Mouse (Mus musculus) frontal cortex, postnatal 25 days (tissue): ENCODE data around the gene Utp15.

Experiments used
- DNase-seq, 2 experiments: peaks; one replicate each; pipeline ENCODE4 v3.0.0; 2022; ENCODE audit warnings: low spot score in 2 of 2

Utp15 gene

DNA sequence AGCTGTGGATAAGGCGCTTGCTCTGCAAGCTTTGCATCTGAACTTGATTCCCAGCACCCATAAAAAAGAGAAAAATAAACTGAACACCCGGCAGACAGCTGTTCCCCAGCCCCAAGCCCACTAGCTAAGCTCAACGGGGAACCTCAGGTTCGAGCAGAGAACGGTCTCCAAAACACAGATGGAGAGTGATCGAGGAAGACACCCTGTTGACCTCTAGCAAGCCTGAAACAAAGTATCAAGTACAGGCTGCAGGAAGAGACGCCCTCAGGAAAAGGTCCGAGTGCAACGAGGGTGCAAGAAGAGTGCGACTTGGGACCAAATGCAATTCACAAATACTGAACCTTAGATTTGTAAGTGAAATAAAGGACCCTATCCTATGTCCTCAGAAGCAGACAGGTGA, 13.2 kb downstream of the Utp15 start:
- no peak for DNase-seq

DNA sequence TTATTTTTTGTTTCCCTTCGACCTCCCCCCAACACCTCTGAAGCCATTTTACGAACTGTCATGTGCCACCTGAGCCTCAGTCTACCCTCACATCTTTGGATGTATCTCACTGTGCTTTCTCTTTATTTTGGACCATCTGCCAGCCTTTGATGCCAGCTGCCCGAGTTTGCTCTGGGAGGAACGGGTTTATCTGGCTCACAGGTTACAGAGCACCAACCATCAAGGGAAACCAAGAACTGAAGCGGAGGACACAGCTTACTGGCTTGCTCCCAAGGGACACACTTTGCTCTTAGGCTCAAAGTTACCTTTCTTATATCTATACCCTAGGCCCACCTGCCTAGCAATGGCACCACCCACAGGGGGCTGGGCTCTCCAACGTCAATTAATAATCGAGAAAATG, 17.5 kb downstream of the Utp15 start:
- no peak for DNase-seq

DNA sequence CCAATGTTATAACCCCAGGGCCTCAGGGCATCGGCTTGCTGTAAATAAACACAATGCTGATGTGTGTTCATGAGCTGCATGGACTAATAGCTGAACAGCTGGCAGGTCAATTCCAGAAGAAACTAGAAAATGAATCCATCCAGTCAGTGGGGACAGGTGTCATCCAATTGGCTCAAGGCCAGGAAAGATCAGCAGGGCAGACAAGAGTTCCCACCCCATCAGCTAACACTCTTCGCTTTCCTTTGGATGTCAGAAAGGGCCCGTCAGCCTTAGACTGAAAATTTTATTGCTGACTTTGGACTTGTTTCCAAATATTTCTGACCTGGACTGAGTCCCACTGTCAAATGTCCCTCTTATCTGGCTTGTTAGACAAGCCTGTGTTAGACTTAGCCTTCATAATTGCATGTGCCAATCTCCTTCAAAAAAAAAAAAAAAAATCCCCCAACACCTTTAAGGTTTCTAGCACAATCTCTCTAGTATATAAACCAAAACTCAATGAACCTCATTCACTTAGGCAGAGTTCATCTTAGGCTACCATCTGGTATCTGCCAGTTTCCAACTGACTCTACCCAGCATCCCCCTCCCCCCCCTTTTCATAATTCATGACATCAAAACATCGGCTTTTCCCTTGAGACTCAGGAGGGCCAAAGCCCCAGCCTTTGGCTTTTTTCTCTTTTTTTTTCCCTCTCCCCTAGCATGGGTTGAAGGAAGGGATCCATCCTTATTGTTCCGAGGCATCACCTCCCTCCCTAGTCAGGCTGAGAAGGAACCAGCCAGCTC, 18.1 kb downstream of the Utp15 start:
- no peak for DNase-seq

DNA sequence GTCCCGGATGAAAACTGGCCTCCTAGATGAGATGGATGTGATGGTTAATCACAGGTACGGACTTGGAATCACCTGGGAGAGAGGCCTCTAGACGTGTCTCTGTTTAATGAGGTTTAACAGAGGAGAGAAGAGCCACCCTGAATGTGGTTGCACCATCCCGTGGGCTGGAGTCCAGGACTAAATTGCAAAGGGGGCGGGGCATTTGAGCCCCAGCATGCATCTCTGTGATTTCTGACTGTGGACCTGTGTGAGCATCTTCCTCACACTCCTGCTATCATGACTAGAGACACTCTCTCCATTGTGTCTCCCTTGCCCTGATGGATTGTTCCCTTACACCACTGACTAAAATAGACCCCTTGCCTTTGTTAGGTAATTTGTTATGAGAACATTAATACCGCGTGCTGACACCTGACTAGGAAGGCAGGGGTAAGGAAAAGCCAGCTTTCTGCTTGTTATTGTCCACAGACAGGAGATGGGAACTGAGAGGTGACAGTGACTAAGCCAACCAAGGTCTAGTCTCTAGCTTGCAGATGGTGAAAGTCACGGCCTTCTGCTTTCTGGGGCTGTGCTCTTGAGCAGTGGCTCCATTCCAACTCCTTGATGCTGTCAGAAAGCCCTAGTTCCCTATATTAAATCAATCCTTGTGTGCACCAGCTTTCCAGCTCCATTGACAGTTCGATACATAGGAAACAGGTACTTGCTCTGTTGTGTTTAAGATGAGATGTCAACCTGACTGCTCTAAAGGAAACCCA, 21.1 kb downstream of the Utp15 start:
- no peak for DNase-seq

DNA sequence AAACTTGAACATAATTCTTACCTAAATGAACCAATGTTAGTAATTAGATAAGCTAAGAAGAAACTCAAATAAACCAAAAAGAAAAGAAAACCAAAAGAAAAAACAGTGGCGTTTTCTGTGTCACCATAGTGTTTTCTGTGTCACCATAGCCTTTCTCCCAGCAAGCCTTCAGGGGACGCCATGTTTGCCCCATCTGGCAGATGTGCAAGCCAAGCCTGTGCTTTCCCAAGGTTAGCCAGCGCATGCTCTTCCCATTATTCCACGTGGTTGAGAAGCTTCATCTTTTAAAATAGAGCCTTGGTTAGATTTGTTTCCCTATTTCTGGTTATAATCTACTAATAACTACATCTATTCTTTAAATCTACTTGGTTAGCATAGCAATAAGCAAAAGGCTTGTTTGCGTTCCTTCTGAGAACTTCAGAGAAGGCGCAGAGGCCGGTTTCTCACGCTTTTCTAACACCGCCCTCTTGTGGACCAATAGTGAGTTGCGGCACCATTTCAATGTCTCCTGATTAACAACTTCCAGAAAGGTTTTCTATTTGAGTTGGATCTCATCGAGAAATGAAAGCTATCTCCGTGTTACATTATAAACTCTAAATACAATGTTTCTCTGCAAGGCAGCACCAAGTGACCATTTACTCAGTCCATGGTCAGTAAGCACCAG, 22.7 kb downstream of the Utp15 start:
- DNase-seq: peak; percentile 76 to 81

DNA sequence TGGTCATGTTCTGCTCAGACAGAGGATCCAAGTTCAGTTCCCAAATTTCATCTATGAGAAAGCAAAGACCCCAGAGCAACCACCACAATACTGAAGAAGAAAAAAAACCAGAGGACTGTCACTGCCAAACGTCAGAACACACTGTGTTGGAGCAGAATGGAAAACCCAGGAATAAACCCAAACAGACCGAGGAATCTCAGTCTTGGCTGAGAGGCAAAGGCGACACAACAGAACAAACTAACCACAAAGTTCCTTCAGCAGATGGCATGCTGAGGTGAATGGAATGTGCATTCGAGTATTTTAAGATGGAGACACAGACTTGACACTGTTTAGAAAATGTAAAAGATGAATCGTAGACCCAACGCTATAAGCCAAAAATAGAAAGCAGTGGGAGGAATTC, 27.4 kb downstream of the Utp15 start:
- no peak for DNase-seq

DNA sequence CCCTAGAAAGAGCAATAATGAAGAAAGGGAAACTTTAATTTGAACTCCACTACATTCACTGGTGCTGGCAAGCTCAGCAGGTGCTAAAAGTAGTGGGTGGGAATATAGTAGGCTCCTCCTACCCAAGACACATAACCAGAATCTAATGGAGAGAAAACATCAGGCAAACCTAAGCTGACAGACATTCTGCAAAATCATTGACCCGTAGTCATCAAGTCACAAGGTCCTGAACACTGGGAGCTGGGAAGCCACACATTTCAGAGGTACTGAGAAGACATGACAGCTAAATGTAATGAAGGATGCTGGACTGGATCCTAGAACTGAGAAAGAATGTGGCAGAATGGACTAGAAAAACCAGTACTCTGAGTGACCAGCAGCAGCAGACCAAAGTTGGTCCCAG, 32.3 kb downstream of the Utp15 start:
- DNase-seq: no peak

DNA sequence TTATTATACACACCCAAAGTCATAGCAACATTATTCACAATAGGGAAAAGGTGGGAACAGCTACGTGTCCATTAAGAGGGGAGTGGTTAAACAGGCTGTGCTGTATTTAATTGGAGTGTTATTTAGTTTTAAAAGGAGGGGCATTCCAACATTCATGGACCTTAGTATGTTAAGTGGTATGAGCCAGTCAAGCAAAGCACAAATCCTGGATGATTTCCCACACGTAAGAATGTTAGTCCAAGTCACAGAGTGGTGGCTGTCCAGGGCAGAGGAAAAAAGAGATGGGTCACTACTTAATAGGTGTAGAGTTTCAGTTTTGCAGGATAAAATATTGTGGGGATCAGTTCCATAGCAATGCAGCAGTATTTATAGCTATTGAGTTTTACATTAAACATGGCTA, 36.6 kb downstream of the Utp15 start:
- no peak for DNase-seq

DNA sequence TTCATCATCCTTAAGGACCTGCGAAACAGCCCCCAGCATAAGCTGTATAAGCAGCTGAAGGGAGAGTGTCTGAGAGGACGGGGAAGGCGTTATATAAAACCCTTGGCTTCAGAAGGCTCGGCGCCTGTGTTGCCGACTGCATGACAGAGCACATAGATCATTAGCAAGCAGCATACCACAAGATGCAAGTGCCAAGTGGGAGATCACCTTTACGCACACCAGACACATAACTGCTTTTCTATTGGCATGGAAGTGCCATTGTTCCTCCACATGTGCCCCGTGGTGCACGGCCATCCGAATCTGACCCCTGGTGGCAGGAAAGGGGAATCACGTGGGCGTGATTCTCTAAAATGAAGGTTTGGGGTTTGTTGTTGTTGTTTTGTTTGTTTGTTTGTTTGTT, 40.0 kb downstream of the Utp15 start:
- DNase-seq: no peak

DNA sequence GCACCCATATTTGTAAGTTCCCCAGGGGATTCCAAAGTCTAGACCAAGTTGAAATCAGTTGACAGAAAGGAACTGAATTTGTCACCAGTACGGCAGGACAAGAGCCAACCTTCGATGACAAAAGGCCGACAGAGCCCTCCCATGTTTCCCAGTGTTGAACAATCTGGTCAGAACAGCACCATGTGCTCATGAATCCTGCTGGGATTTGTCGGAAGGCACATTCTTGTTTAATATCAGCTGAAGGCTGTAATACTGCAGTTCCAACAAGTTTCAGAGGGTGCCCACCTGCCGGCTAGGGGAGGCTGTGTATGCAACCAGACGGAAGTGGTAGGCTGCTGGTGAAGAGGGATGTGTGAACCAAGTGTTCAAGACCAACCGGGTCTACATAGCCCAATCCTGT, 52.7 kb downstream of the Utp15 start:
- no peak for DNase-seq

DNA sequence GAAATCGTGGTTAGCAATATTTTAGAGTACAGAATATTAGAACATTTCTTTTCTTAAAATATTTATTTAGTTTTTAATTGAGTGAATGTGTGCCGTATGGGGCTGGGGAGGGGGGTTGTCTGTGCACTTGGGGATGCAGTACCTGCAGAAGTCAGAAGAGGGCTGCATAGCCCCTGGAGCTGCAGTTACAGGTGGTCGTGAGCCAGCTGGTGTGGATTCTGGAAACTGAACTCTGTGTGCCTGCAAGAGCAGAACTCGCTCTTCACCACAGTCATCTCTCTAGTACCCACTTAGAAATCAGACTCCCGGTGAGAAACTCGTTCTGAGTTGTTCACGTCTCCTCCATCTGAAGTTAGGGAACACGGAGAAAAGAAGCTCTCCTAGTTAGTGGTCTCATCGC, 54.0 kb downstream of the Utp15 start:
- DNase-seq: no peak

DNA sequence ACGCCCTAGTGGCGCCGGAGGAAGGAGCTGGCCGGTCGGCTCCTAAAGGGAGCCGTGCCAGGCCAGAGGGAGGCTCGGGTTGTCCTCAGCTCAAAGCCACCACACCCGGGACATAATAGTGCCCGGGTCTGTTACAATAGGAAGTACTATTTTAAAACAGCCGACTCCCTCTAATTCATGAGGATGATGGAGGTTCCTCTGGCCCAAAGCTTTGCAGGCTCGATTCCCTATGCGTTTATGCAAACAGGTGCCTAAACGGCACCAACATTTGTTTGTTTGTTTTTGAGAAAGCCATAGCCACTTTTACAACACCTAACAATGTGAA, 56.3 kb downstream of the Utp15 start:
- DNase-seq: no peak

DNA sequence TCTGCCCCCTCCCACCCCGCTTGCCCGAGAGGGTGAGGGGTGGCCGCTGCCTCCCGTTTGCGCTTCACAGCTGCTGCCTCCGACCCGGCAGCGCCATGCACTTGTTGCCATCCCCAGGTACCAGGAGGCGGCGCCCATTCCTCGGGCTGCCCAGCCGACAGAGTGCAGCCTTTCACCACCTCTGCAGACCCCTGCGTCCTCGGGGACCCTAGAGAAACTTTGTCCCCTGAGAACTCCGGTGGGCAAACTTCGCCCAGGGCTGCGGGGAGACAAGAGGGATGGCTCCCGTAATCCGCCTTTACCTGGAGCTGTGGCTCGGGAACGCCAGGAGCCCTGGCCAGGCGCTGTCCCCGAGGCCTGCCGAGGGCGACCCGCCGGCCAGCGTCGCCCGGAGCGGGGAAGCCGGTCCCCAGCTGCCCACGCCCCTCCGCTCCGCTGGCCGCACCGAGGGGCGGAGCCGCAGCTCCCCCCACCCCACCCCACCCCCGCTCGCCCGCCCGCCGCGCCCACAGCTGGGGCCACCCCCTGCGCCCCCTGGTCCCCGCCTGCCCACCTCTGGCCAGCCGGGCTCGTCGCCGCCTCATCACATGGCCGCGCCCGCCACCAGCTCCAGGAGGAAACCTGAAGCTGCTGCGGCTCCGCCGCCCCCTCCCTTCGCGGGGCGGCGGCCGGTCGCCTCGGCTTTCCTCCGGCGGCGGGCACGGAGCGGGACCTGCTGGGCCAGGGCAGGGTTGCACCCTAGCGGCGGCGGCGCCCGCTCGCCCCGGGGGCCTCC, 56.9 kb downstream of the Utp15 start, which contains the start of gene Arhgef28:
TSS of gene Arhgef28 (minus strand) at position 669 of the 775 bp plus-strand sequence.
- peak in 1 of 2 experiments; percentile 31 for DNase-seq

DNA sequence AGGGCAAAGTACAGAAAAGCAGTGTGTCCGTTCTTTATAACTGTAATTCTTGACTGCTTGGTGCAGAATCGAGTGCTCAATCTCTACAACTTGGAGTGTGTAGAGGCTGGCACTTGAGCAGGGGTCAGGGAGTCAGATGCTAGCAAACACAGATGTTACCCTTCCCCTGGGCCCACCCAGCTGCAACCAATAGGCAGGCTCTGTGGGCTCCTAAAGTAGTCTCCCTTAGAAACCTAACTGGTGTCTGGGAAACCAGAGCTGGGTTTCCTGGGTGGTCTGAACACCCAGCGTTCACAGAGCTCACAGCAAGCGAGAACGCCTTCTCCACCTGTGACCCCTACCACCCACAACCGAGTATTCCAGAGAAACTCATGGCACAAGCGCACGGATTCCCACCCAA, 57.7 kb downstream of the Utp15 start:
- DNase-seq: no peak

DNA sequence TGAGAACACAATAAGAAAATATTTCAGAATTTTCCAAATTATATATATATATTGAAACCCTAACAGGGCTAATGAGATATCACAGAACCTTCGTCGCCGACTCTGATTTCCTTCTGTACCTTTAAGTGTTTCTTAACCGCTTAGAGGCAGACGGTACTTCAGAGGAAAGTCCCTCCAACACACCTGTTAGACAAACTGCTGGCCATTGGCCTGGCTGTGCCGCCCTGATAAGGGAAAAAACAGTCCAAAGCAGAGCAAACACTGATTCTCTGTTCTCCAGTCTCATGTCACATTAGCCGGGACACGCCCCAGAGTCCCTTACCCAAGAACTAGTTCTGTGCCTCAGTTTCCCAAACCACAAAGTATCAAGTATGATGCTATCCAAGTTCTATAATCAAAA, 58.5 kb downstream of the Utp15 start:
- no peak for DNase-seq

DNA sequence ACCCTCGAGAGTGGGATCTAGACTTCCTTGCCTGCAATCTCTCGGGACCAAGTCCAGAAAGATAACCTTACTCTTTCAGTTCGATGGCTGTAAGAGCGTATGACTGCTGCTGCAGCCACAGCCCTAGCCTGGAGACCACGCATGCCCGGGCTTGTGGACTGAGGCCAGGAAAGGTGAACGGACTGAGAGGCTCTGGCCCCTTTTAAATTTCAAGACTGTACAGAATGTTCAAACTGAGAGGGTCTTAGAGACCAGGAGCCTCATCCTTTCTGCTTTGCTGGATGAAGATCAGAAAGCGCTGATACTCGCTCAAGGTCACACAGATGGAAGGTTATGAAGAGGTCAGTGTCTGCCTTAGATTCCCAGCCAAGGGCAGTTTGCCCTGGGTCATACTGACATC, 61.4 kb downstream of the Utp15 start:
- no peak for DNase-seq
